Mouse (Mus musculus) cerebellum, postnatal 4 days (tissue): ENCODE results near the gene Capn1.

Source experiments
- DNase-seq, 2 experiments: peaks; one replicate each; pipeline ENCODE4 v3.0.0; 2022; ENCODE audit warnings: low spot score in 2 of 2, mixed read lengths in 1 of 2

Capn1 gene

DNA sequence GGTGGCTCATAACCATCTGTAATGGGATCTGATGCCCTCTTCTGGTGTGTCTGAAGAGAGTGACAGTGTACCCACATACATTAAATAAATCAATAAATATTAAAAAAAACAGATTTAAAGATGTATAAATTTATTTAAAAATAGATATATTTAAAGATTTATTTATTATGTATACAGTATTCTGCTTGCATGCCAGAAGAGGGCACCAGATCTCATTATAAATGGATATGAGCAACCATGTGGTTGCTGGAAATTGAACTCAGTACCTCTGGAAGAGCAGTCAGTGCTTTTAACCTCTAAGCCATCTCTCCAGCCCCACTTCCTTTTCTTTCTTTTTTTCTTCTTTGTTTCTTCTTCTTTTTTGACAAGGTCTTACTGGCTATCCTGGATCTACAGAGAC is 24.3 kb upstream of the Capn1 start:
- no peak for DNase-seq

DNA sequence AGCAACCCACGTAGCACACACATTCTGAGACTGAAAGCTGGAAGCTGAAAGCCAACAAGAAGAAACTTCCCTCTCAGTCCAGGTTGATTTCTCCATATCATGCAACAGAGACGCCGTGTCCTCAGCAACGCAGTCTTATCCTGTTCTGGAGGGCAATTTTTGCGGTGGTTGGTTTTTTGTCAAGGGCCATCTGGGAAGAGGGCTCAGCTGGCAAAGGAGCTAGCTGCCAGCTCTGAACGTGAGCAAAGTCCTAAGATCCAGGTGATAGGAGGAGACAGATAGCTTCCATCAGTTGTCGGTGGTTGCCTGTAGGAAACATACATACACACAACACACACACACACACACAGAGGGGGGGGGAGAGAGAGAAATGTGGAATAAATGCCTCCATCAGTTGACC is 22.6 kb upstream of the Capn1 start:
- DNase-seq, result no peak

DNA sequence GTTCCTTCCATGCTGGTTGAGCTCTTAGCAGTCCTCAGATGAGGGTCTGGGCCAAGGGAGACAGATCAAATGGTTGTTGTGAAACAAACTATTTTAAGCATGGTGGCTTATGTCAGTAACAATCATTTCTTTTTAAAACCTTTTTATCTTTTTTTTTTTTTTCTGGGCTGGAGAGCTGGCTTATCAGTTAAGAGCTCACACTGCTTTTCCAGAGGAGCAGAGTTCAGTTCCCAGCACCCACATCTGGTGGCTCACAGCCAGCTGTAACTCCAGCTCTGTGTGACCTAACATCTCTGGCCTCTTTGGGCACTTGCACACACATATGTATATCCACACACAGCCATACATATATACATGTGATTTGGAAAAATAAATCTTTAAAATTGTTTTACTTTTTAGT is 22.0 kb upstream of the Capn1 start:
- DNase-seq, result no peak

DNA sequence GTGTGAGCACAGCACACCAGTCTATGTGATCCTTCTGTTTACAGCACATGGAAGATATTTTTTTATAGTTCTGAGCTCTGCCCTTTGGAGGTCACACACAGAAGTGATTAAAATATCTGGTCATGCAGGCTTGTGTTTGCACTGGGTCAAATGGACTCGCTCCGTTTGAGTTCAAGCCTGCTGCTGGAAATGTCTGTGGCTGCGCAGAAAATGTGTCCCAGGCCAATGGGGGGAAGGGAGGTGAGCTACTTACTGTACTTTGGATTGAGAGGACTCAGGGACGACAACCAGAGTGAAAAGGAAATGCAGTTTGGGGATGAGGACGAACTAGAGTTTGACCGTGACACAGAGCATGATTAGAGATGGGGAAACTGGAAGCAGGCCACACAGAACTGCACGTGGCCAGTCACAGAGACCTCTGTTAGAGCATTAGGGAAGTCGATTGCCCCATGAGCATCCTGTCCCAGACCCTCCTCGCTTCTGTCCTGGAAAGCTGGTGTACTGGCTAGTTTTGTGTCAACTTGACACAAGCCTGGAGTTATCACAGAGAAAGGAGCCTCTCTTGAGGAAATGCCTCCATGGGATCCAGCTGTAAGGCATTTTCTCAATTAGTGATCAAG is 20.4 kb upstream of the Capn1 start:
- DNase-seq, result no peak

DNA sequence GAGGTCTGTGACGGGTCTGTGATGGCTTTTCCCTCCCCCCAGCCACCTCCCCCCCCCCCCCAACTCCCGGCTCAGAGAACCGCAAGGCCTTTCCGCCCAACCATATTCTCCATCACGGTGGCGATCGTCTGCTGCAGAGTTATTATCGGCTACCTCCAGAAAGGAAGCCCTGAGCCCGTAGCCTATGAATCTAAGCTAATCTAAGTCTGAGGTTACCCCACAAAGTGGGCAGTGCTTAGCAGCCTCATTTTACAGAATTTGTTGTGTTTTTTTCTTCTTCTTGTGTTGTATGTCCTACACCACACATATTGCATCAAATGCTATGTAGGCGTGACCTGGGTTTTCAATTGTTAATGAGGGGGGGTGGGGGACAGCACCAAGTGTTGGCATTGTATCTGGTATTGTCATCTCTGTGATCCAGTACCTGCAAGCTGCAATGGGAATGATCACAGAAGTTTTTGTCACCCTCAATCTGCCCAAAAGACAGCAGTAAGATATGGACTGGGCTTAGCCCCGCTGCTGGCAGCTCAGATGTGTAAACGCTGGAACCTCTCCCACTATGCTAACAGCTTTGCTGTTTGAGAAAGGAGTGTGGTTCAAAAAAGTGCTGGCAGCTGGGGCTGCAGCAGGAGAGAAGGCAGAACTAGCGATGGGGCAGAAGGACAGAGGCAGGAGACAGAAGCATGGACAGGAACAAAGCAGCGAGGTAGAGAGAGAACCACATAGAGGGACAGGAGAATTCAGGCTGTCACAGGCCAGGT is 15.0 kb upstream of the Capn1 start:
- no peak for DNase-seq

DNA sequence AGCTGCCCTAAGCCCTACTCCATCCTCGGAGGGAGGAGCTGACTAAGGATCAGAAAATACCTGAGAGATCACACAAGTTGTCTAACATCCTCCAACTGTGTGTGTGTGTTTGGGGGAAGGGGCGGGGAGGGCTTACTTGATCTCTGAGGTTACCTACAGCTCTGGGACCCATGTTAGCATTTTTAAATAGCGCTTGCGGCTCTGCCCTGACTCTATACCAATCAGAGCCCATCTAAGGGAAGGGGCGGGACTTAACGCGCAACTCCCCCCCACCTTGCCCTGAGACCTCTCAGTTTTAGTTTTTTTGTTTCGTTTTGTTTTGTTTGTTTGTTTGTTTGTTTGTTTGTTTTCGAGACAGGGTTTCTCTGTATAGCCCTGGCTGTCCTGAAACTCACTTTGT is 13.7 kb upstream of the Capn1 start:
- no peak for DNase-seq

DNA sequence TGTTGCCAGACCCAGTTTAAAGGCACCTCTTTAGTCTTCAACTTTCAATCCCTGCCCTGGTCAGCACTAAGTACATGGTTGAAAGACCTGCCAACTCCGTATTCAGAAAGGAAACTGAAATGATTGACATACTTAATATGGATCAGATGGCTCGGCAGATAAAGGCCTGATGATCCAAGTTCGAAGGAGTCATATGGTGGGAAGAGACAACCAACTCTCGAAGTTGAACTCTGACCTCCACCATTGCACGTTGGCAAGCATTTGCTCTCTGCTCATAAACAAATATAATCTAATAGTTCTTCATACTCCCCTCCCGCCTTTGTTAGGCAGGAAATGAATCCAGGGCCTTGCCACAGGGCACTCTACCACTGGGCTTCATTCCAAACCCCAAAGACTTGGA is 13.3 kb upstream of the Capn1 start:
- DNase-seq, result no peak

DNA sequence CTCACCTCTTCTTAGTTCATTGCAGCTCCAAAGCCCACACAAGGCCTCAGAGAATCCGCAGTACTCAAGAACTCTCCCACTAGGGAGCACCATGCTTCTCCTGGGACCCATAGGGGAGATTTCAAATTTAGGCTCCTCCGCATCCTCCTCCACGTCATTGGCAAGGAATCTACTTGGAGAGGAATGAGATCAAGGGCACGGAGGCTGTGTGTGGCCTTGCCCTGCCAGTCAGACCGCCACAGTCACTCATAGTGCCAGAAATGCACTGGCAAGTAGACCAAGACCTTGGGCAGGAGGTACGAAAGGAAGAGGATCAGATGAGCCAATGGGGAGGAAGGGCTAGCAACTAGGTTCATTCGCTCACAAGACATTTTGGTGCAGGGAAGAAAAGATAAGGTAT is 8.2 kb upstream of the Capn1 start:
- DNase-seq, result no peak

DNA sequence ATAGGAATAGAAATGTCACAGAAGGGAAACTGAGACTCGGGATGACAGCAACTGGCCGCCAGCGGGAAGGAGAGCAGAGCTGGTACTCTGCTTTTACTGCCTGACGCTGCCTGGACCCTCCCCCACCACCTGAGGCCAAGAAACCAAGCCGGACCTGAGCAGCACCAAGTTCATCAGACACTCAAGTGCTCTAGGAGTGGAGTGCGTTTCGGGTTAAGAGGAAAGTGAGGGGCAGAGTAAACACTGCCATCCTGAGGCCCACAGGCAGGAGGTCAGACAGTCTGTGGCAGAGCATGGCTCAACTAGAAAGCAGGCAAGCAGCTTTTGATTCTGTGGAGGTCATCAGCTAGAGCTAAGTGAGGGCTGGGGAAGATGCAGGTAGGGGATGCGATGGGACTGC is 7.4 kb upstream of the Capn1 start:
- no peak for DNase-seq

DNA sequence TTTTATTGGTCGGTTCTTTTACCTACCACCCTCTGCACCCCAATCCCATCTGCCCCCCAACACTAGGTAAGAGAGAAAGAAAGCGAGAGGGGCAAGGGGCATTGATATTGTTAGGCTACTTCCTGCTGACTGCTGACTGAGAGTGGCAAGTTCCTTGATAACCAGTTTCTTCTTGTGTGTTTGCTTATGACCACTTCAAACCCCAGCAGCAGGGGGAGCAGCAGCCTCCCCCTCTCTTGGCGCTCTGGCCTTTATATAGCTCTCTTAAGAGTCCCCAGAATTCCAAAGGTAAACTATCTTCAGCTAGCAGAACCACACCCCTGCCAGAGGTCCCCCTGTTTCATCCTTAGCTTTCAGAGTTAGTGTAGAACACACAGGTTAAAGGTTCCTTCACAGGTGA is 4.6 kb upstream of the Capn1 start:
- no peak for DNase-seq

DNA sequence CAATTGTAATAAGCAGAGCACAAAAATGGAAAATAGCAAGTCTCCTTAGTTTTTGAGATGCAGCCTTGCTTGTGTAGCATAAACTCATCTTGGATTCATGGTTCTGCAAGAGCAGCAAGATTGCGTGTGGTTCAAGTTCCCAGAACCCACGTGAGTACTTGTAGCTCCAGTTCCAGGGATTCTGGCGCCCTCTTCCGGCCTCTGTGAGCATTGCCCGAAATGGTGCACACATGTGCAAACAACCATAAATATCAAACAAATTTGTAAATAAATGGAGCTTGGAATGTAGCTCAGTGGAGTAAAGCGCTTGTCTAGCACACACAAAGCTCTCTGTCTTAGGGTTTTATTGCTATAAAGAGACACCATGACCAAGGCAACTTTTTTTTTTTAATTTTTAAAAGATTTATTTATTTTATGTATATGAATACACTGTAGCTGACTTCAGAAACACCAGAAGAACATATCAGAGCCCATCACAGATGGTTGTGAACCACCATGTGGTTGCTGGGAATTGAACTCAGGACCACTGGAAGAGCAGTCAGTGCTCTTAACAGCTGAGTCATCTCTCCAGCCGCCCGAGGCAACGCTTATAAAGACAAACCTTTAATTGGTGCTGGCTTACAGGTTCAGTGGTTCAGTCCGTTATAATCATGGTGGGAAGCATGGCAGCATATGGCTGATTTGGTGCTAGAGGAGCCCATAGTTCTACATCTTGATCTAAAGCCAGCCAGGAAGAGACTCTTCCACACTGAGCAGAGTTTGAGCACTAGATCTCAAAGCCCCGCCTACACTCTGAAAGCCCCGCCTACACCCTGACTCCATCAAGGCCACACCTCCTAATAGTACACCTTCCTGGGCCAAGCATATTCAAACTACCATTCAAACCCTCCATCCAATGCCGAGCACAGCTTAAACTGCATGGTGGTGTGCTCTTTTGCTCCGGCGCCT is 2.7 kb upstream of the Capn1 start:
- DNase-seq, result peak; percentile 77 to 89

DNA sequence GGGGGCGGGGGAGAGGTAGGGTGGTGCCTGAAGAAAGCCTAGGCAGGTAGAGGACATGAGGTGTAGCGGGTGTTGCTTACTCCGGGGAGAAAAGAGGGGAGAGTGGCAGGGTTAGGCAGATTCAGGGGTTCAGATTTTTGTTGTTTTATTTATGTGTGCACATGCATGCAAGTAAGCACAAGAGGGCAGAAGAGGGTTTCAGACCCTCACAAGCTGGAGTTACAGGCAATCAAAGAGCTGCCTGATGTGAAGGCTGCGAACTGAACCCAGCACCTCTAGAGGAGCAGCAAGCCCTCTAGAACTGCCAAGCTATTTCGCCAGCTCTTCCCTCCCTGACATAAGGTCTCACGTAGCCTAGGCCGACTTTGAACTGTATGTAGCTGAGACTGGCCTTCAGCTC is 835 bp upstream of the Capn1 start:
- no peak for DNase-seq

DNA sequence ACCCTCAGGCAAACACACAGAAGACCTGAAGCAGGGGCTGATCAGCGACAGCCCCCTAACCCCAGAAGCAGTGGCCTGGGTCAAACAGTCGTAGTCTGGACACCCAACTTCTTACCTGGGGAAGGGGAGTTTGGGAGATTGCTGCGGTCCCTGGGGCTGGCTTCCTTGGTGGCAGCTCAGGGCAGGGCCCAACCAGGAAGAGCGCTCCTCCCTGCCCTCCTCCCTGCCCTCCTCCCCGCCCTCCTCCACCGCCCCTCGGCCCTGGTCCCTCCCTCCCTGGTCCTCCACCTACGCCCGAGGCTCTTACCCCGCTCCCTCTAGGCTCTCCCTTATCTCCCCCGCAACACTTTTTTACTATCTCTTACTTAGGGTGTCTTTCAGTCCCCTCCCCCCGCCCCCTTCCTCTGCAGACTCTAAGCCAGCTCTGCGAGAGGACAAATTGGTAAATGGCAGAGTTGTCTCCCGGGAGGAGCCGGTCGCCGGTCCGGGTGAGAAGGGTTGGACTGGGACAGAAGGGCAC is 646 bp downstream of the Capn1 start:
- DNase-seq, result no peak

DNA sequence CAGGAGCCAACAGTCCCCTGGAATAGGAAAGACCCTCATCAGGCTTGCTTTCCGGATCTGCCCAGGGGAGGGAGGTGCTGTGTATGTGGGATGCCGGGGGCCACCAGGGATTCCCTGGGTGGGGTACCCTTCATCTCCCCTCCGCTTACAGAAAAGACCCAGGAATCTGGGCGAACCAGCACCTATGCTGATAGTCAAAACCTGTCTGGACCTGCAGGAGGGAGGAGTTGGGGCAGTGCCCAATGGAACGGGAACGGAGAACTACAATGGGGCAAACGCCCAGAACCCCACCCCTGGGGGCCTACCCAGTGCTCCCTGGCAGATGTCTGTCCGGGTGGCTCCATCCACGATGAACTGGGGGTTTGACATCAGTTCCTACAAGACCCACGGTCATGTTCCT is 2.0 kb downstream of the Capn1 start:
- DNase-seq, result no peak

DNA sequence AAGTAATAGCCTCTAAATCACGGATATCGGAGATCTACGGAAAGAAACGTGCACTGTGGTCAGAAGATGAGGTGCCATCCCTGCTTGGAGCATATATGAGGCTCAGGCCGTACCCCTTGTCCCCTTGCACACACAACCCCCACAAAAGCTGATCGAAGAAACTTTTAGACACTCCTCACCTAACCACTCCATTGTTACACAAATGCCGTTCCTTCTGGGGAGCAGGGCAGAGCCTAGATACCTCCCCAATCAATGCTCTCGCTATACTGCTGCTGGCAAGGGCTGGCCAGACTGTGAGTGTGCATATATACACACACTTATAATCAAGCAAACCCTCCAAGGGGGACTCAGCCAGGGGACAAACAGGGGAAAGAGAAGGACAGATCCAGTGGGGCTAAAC is 6.6 kb downstream of the Capn1 start:
- DNase-seq, result no peak

DNA sequence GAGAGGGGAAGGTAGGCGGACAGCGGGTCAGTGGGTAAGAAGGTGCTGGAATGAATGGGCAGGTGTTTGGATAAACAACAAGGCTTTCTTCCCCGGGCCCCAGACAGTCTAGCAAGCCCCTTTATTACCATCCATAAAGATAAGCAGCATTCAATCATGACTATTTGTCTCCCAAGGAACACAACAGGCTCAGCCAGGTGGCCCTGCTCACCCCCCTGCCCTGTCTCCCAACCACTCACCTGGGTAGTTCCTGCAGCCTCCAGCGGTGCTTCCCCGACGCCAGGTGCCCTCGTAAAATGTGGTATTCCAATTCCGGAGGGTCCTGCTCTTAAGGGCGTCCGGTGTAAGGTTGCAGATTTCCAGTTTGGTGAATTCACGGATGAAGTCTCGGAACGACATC is 8.7 kb downstream of the Capn1 start:
- no peak for DNase-seq

DNA sequence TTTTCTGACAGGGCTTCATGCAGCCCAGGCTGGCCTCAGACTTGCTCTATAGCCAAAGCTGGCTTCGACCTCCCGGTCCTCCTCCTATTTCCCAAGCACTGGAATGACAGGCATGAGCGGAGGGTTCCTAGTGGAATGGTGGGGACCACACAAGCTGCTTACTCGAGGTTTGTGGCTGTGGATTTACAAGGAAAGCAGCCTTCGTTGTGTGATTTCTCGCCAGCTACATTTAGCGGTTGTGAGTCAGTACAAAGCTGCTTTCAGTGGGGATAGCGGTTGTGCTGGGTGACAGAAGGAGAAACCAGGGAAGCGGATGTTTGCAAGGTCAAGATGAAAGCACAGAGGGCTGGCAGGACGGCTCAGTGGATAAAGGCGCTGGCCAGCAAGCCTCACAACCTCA is 10.2 kb downstream of the Capn1 start:
- DNase-seq, result no peak

DNA sequence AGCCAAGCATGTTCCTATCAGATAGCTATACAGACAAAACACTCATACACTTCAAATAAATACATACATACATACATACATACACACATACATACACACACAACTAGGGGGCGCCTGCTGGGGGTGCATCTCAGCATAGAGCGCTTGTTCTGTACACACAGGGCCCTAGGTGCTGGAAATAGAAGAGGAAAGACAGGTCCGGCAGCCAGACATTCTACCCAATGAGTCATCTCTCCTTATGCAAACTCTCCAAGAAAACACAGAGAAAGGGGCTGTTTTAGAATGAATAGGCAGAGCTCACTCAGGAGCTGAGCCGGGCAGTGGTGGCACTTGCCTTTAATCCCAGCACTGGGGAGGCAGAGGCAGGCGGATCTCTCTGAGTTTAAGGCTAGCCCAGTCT is 15.7 kb downstream of the Capn1 start:
- no peak for DNase-seq

DNA sequence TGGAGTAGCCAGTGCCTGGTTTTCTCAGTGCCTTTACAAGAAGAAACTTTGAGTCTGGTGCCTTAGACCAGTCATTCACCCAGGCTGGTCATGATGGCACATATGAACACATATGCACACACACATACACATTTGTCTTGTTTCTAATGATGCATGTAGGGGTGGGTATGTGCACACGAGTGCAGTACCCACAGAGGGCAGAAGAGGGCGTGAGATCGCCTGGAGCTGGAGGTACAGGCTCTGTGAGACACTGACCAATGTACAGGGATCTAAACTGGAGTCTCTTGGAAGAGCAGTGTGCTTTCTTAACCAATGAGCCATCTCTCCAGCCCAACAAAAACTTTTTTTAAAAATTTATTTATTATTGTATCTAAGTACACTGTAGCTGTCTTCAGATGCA is 17.5 kb downstream of the Capn1 start:
- no peak for DNase-seq

DNA sequence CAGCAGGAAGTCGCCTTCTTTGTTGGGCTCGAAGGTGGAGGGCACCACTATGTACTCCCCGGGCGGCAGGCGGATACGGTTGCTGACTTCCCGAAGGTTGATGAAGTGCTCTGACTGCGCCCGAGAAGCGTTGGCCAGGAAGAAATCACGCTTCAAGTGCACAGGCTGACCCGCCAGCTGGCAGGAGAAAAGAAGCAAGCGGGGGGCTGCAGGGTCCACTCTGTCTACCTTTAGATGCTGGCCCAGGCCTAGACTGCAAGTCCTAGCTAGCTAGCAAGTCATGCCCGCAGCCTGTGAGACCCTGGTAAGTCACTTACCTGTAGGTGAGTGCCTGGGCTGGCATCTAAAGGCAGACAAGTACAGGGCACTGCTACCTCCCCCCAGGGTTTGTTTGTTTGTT is 21.0 kb downstream of the Capn1 start:
- DNase-seq, result no peak

DNA sequence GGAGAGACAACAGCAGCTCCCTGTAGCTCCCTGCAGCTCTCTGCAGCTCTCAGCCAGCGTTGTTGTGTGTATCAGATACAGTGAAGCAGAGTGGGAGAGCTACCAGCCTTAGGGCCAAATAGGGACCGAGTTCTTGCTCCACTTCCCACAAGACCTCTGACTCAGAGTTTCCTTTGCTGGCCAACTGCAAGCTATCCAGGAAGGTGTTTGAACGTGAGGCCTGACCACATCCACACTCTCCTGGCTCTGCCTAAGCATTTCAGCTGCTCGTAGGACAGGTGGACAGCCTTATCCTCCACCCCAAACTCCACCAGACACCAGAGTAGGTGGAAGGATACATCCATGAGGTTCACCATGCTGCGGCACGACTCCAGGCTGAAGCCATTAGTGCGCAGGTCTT is 23.7 kb downstream of the Capn1 start:
- no peak for DNase-seq

DNA sequence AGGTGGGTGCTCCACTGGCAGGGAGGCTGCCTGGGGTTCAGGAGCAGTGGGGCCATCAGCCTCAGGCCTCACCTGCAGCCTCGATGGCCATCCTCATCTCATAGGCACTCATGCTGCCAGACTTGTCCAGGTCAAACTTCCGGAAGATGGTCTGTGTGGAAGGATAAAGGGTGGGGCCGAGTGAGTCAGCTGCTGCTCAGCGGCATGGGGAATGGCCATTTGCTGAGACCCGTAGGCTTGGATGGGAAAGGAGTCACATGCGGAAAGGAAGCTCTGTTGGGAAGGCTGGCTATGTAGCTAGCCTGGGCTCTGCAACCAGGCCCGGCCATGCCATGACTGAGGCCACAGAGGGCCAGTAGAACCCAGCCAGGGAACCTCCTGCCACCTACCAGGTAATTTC is 24.2 kb downstream of the Capn1 start:
- DNase-seq, result no peak

DNA sequence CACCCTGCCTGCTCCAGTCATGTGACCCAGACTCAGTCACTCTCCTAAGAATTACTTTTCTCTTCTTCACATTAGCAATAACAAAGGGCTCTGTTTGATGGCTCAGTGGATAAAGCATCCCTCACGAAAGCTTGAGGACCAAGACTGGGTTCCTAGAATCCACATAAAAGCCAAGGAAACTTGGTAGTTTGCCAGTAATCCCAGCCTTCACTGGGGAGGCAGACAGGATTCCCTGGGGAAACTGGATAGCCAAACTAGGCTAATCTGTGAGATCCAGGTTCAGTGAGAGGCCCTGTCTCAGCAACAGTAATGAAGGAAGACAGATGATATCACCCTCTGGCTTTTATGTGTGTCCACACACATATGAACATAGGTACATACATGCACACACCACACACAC is 24.8 kb downstream of the Capn1 start:
- DNase-seq, result no peak
